Mouse (Mus musculus): ENCODE results near the gene Wdr17. TPM values are rescaled to one million over a fixed set of nuclear protein-coding genes. Genes with fewer than 3 reads are reported as not detected.

The Wdr17 gene
- not detected for polyA plus RNA-seq (2017; shearing (Covaris generic))

DNA sequence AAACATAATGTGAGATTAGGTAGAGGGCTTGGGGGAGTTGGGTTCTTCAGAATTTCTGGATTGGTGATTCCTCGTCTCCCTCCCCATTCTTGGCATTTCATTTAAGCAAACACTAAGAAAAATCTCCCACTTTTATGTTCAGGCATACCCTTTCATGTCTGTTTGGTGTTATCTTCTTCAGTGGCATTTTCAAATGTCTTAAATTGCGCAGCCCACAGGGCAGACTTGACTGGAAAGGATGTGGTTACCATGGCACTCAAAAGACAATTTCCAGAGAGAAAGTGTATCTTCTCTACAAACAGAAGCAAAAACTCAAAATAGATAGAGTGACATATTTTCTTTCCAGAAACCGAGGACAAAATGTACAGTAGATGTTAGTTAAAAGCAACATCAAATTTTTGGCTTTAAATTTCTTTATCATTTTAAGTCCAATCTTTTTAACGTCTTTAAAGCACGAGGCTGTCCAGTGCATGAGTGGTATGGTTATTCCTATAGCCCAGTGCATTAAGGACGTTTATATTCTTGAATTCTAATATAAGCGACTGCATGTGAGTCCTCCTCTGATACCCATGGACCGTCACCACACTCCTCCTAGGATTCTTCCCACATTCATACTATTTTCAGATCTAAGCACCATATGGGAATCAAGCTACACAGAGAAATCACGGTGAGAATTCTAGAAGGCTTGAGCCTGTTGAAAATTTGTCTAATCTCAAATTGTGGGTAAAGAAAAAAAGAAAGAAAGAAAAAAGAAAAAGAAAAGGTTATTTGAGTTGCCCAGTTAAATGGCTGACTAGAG is at the start of gene Wdr17:
Gene Wdr17, minus strand, starts transcription at position 198 of the 799 bp plus-strand sequence.

DNA sequence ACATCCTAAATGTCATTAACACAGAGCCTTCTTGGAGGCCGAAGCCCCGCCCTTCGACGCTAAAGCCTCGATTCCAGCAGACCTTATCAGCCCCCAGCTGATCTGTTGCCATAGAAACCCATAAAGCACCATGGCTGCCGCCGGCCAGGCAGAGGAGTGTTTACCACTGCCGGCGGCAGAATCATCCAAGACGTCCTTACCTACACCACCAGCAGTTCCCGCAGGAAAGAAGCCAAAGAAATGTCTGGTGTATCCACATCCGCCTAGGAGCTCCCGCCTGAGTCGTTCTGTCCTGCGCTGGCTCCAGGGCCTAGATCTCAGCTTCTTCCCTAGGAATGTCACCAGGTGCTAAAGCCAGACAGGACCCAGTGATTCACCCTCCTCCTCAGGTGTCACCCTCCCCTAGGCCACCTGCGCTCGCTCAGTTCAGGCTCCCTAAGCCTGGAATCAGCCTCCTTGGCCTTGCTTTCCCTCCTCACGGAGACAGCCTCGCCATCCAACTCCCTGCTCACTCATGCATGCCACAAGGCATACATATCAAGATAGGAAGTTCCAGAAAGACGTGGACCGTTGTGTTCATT is 286.2 kb downstream of the Wdr17 start, which contains the start of gene Spata4:
Gene Spata4, plus strand, starts transcription at position 111 of the 581 bp plus-strand sequence.

Other genes starting within 250 kb of the Wdr17 start
- not detected for gene Gpm6a, start 67.7 kb upstream of the Wdr17 start, polyA plus RNA-seq (2017; shearing (Covaris generic))

Measured in activated CD4-positive, CD25-positive, alpha-beta regulatory T cell, adult 9 weeks (primary cell).